In the genomic region with DNA sequence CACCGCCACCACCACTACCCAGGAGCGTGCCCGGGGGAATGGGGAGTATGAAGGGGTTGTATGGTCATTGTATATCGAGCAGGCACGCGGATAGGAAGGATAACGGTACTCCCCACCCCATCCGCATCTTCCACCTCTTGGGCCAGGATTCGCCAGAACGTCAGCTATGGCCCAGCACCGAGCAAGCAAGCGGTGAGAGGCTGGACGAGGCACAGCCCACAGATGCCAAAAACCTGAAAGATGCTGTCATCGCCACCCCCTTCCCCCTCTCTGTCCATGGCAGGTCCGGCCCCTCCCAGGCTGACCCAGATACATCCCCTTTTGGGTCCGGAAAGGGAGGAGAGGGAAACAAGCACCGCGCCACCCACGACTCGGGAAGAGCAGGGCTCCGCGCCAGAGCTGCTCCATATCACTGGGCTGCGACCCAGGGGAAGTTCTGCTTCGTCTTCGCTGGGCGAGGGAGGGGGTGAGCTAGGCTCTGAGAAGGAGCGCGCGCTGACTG, we compare ENCODE assay signal across 8 mouse cellular contexts. TPM values are rescaled to one million over a fixed set of nuclear protein-coding genes. Genes with fewer than 3 reads are reported as not detected.
DNase-seq lines count a peak whose midpoint lies in the region; ATAC-seq lines count a peak whose summit lies in the region.

No protein-coding gene starts in this region.

- H3K9ac ChIP-seq in intestine, embryonic 16.5 days (ENCODE audit: low read depth, low read length): peak overlapping the region; percentile 39
- H3K9ac ChIP-seq in limb, embryonic 15.5 days: peak overlapping the region; percentile 20; the same call in 1 of the 2 replicates
- peak overlapping the region; percentile 47; the same call in 1 of the 2 replicates for H3K9ac ChIP-seq in midbrain, embryonic 13.5 days (replicated peaks)
- 0 out of 2 replicates have a peak overlapping the region, but pooled peaks have one; percentile 25 for H3K9ac ChIP-seq in stomach, embryonic 14.5 days (replicated peaks; ENCODE audit: low read depth, low read length)

- H3K36me3 ChIP-seq in intestine, embryonic 16.5 days (ENCODE audit: control insufficient read depth, insufficient read depth, low read length): no peaks in the 10 kb centered on the region
- H3K36me3 ChIP-seq in limb, embryonic 15.5 days: no peaks in the 10 kb centered on the region
- H3K36me3 ChIP-seq in midbrain, embryonic 13.5 days: no peaks in the 10 kb centered on the region
- H3K36me3 ChIP-seq in stomach, embryonic 14.5 days (ENCODE audit: control insufficient read depth, insufficient read depth, low read length): no peaks in the 10 kb centered on the region

- H3K27ac ChIP-seq in intestine, embryonic 16.5 days (ENCODE audit: low read length): no peak overlapping the region
- no peak overlapping the region for H3K27ac ChIP-seq in limb, embryonic 15.5 days
- H3K27ac ChIP-seq in midbrain, embryonic 13.5 days: no peak overlapping the region
- no peak overlapping the region for H3K27ac ChIP-seq in stomach, embryonic 14.5 days (ENCODE audit: low read length)

- peak overlapping the region; percentile 51 for H3K4me3 ChIP-seq in intestine, embryonic 16.5 days (ENCODE audit: low read length)
- peak overlapping the region; percentile 49 for H3K4me3 ChIP-seq in limb, embryonic 15.5 days
- H3K4me3 ChIP-seq in midbrain, embryonic 13.5 days (replicated peaks): peak overlapping the region; percentile 53
- H3K4me3 ChIP-seq in stomach, embryonic 14.5 days (ENCODE audit: low read depth, low read length): peak overlapping the region; percentile 46

- peak overlapping the region; percentile 84 for H3K4me2 ChIP-seq in intestine, embryonic 16.5 days (ENCODE audit: low read depth, low read length)
- peak overlapping the region; percentile 93 for H3K4me2 ChIP-seq in limb, embryonic 15.5 days
- H3K4me2 ChIP-seq in midbrain, embryonic 13.5 days (replicated peaks): peak overlapping the region; percentile 93
- H3K4me2 ChIP-seq in stomach, embryonic 14.5 days (replicated peaks; ENCODE audit: low read depth, low read length): peak overlapping the region; percentile 88

- peaks cover 41% of the 10 kb centered on the region for H3K27me3 ChIP-seq in intestine, embryonic 16.5 days (replicated peaks; ENCODE audit: control insufficient read depth, insufficient read depth, low read length)
- H3K27me3 ChIP-seq in limb, embryonic 15.5 days: peaks cover 36% of the 10 kb centered on the region
- peaks cover 51% of the 10 kb centered on the region for H3K27me3 ChIP-seq in midbrain, embryonic 13.5 days
- H3K27me3 ChIP-seq in stomach, embryonic 14.5 days (ENCODE audit: control insufficient read depth, insufficient read depth, low read length): peaks cover 17% of the 10 kb centered on the region

- 1% methylated on average over 29 of the region's 29 CpGs for WGBS in intestine, embryonic 16.5 days
- 2% methylated on average over 29 of the region's 29 CpGs for WGBS in limb, embryonic 15.5 days
- 1% methylated on average over 29 of the region's 29 CpGs for WGBS in midbrain, embryonic 13.5 days
- WGBS in stomach, embryonic 14.5 days: 1% methylated on average over 29 of the region's 29 CpGs

- DNase-seq in Muller cell, postnatal 12 days (ENCODE audit: inconsistent ontology term): peak; percentile 93
- DNase-seq in embryo, embryonic 11 days: peak; percentile 56
- DNase-seq in heart, adult 18-20 months: peak; percentile 70 to 83

- no peaks in the 10 kb centered on the region for H3K9me3 ChIP-seq in intestine, embryonic 16.5 days (ENCODE audit: control insufficient read depth, low read length)
- no peaks in the 10 kb centered on the region for H3K9me3 ChIP-seq in limb, embryonic 15.5 days
- H3K9me3 ChIP-seq in midbrain, embryonic 13.5 days: no peaks in the 10 kb centered on the region
- no peaks in the 10 kb centered on the region for H3K9me3 ChIP-seq in stomach, embryonic 14.5 days (ENCODE audit: control insufficient read depth, low read depth, low read length)

- ATAC-seq in intestine, embryonic 16.5 days: peak; percentile 76
- peak; percentile 50; the same call in 1 of the 2 replicates for ATAC-seq in limb, embryonic 15.5 days (ENCODE audit: insufficient number of reproducible peaks, low FRiP score, low TSS enrichment, low read depth)
- peak; percentile 73 for ATAC-seq in midbrain, embryonic 13.5 days
- peak; percentile 59; the same call in 1 of the 2 replicates for ATAC-seq in stomach, embryonic 14.5 days (ENCODE audit: insufficient number of reproducible peaks, insufficient read depth, low FRiP score, low read depth)
- ATAC-seq in erythroblast, adult 5-6 weeks (replicated peaks; ENCODE audit: low FRiP score, poor library complexity, severe bottlenecking): no peak

- peaks cover 16% of the 10 kb centered on the region for H3K4me1 ChIP-seq in intestine, embryonic 16.5 days (ENCODE audit: control insufficient read depth, insufficient read depth, low read length)
- peaks cover 24% of the 10 kb centered on the region for H3K4me1 ChIP-seq in limb, embryonic 15.5 days
- H3K4me1 ChIP-seq in midbrain, embryonic 13.5 days (replicated peaks): peaks cover 26% of the 10 kb centered on the region
- peaks cover 8% of the 10 kb centered on the region for H3K4me1 ChIP-seq in stomach, embryonic 14.5 days (ENCODE audit: control insufficient read depth, insufficient read depth, low read length)

RNA-seq across cellular contexts. Expression of a gene that starts 1.2 kb away (rescaled TPM):
- total RNA-seq in heart, adult 18-20 months (2021): 1 to 10 TPM in 1 of 2 experiments, under 1 TPM in 1; 0.65 to 1.1 TPM
- polyA plus RNA-seq in intestine, embryonic 16.5 days (2015; fragmentation: Nextera tagmentation; extraction: Ambion mirVana): 0.33 and 0.44 TPM in 2 replicates
- polyA plus RNA-seq in limb, embryonic 15.5 days (2015; fragmentation: Nextera tagmentation; extraction: Ambion mirVana): 7.1 TPM in 2 replicates
- polyA plus RNA-seq in midbrain, embryonic 13.5 days (2015; fragmentation: Nextera tagmentation; extraction: Ambion mirVana): 0.13 TPM in 1 of 2 replicates, not detected in the other
- 3.1 and 3.8 TPM in 2 replicates for polyA plus RNA-seq in stomach, embryonic 14.5 days (2014; fragmentation: Nextera tagmentation; extraction: Ambion mirVana)
- not detected in 2 replicates for total RNA-seq in erythroblast, adult 5-6 weeks (2015; ENCODE audit: low replicate concordance)
- not detected in 2 replicates for total RNA-seq in erythroblast, adult 5-6 weeks (2017; ENCODE audit: low replicate concordance)
